Mouse (Mus musculus): ENCODE measurements at regions not wholly inside any gene's neighbourhood (a gene's known extent, or its start where the extent isn't known, plus 50 kb on each side); places are given as distances from the start of the nearest gene placed in this dataset.

- no peak for ATAC-seq (replicated peaks in 1 of 2; ENCODE audit: insufficient read depth in 1 of 2, low FRiP score in 2 of 2, low TSS enrichment in 1 of 2, low read depth in 1 of 2, poor library complexity in 2 of 2, severe bottlenecking in 2 of 2)
These were observed 156.5 kb upstream of the Krr1 start for GRCm38 (mm10) chr10:111815821-111816599.

DNA sequence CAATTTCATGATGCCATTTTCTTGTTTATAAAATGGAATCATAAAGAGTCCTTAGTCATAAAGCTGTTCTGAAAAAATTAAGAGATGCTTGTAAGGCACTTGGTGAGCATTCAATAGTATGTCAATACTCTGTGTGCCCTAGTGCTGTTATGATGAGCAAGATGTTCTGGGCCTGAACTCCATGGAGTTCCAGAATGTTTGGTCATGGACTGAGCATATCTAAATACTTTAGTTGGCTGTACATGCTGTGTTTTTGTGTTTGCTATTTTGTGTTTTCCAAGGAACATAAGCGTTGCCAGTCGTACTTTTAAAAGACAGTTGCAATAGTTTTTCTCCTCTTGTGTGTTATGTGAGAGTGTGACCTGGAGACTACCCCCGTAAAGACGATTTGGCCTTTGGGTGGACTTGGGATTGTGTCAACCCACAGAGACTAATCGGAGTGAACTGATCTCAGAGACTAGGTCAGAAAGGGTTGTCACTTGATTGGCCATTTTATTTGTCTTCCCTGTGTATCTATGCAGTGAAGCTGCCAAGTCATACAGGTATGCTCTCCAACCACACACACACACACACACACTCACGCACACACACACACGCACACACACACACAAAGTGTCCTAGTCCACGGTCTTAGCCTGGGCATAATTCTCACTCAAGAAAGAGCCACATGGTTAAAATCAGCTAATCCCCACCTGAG lies 152.6 kb upstream of the Krr1 start:
- no peak for ATAC-seq (replicated peaks in 1 of 2; ENCODE audit: insufficient read depth in 1 of 2, low FRiP score in 2 of 2, low TSS enrichment in 1 of 2, low read depth in 1 of 2, poor library complexity in 2 of 2, severe bottlenecking in 2 of 2)

DNA sequence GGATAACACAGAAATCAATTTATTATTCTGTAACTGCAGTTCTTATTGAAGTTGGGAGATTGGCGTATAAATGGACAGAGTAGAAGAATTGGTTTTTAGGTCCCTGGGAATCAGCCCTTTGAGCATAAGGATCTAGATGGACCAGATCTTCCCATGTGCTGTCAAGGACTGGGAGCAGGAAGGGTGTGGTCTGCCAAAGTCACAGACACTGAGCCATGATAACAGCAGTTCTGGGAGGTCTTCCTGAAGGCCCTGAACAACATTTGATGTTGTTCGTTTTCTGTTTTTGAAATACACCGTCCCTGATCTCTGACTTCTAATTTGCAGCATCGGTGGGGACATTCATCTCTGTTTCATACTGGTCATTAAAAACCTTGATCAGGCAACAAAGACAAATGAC lies 147.6 kb upstream of the Krr1 start:
- ATAC-seq (replicated peaks in 1 of 2; ENCODE audit: insufficient read depth in 1 of 2, low FRiP score in 2 of 2, low TSS enrichment in 1 of 2, low read depth in 1 of 2, poor library complexity in 2 of 2, severe bottlenecking in 2 of 2) = no peak

- no peak for ATAC-seq (replicated peaks in 1 of 2; ENCODE audit: insufficient read depth in 1 of 2, low FRiP score in 2 of 2, low TSS enrichment in 1 of 2, low read depth in 1 of 2, poor library complexity in 2 of 2, severe bottlenecking in 2 of 2)
These were observed 146.3 kb upstream of the Krr1 start for GRCm38 (mm10) chr10:111826033-111826754.

- no peak for ATAC-seq (replicated peaks in 1 of 2; ENCODE audit: insufficient read depth in 1 of 2, low FRiP score in 2 of 2, low TSS enrichment in 1 of 2, low read depth in 1 of 2, poor library complexity in 2 of 2, severe bottlenecking in 2 of 2)
These were observed 145.2 kb upstream of the Krr1 start for GRCm38 (mm10) chr10:111827246-111827645.

- no peak; a peak in 1 of 4 replicates for ATAC-seq (replicated peaks in 1 of 2; ENCODE audit: insufficient read depth in 1 of 2, low FRiP score in 2 of 2, low TSS enrichment in 1 of 2, low read depth in 1 of 2, poor library complexity in 2 of 2, severe bottlenecking in 2 of 2)
These were observed 144.5 kb upstream of the Krr1 start for GRCm38 (mm10) chr10:111827930-111828329.

DNA sequence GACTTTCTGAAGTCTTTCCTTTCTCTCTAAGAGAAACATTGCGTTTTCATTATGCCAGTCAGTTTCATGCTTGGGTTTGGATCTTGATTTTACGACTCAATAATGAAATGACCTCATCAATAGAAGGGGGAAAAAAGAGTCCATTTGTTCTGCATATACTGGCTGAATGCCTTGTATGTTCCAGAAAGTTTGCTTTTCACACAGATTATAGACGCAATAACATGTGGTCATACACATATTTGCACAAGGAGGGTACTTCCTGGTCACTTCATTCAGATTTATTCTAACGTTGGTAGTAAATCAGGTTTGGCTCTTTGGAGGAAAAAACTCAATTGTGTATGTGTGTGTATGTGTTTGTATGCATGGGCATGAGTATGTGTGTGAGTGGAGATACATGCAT lies 143.9 kb upstream of the Krr1 start:
- no peak for ATAC-seq (replicated peaks in 1 of 2; ENCODE audit: insufficient read depth in 1 of 2, low FRiP score in 2 of 2, low TSS enrichment in 1 of 2, low read depth in 1 of 2, poor library complexity in 2 of 2, severe bottlenecking in 2 of 2)

DNA sequence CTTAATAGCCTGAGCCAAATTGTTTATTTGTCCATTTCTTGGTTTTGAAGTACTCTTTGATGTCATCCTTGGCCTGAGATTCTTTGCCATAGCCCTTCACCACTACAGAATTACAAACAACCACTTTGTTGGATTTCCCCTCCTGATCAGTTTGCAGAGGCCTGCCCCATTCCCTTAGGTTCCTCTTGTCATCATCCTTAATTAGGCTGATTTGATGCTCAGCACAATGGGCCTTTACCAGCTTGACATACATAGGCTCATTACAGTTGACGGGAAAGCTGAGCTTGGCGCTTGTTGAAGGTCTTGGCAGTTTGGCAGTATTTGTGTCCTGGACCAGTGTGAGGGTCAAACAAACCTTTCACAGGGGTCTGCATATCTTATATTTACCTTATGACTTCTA lies 143.2 kb upstream of the Krr1 start:
- no peak for ATAC-seq (replicated peaks in 1 of 2; ENCODE audit: insufficient read depth in 1 of 2, low FRiP score in 2 of 2, low TSS enrichment in 1 of 2, low read depth in 1 of 2, poor library complexity in 2 of 2, severe bottlenecking in 2 of 2)

GRCm38 (mm10) chr10:111831105-111831504 lies 141.4 kb upstream of the Krr1 start:
- no peak for ATAC-seq (replicated peaks in 1 of 2; ENCODE audit: insufficient read depth in 1 of 2, low FRiP score in 2 of 2, low TSS enrichment in 1 of 2, low read depth in 1 of 2, poor library complexity in 2 of 2, severe bottlenecking in 2 of 2)

DNA sequence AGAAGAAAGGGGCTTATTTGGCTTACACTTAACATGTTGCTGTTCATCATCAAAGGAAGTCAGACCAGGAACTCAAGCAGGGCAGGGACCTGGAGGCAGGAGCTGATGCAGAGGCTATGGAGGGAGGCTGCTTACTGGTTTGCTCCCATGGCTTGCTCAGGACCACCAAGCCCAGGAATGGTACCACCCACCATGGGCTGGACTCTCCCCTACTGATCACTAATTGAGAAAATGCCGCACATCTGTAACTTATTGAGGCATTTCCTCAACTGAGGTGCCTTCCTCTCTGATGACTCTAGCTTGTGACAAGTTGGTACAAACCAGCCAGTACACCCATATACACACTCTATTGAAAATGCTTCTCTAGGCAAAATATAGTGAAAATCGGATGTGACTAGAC lies 138.9 kb upstream of the Krr1 start:
- ATAC-seq (replicated peaks in 1 of 2; ENCODE audit: insufficient read depth in 1 of 2, low FRiP score in 2 of 2, low TSS enrichment in 1 of 2, low read depth in 1 of 2, poor library complexity in 2 of 2, severe bottlenecking in 2 of 2) = no peak

DNA sequence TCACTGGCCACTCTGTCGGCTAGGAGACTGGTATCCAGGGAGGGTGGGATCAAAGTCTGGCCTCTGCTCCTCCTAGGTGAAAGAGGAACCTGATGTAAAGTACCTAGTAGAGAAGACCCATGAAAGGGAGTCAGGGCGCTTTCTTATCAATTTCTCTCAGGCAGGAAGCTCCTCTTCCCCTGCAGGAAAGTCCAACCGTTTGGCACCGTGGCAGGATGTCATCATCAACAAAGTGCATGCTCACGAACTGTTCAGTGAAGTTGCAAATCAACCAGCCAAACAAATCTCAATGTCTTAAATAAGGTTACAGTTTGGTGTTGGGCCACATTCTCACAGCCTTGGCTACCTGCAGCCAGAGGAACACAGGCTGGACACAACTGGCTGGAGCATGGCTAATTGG lies 138.2 kb upstream of the Krr1 start:
- ATAC-seq (replicated peaks in 1 of 2; ENCODE audit: insufficient read depth in 1 of 2, low FRiP score in 2 of 2, low TSS enrichment in 1 of 2, low read depth in 1 of 2, poor library complexity in 2 of 2, severe bottlenecking in 2 of 2) = peak; percentile 92 to 93

GRCm38 (mm10) chr10:111834925-111835823 lies 137.3 kb upstream of the Krr1 start:
- no peak for ATAC-seq (replicated peaks in 1 of 2; ENCODE audit: insufficient read depth in 1 of 2, low FRiP score in 2 of 2, low TSS enrichment in 1 of 2, low read depth in 1 of 2, poor library complexity in 2 of 2, severe bottlenecking in 2 of 2)

GRCm38 (mm10) chr10:111836191-111836590 lies 136.3 kb upstream of the Krr1 start:
- no peak for ATAC-seq (replicated peaks in 1 of 2; ENCODE audit: insufficient read depth in 1 of 2, low FRiP score in 2 of 2, low TSS enrichment in 1 of 2, low read depth in 1 of 2, poor library complexity in 2 of 2, severe bottlenecking in 2 of 2)

DNA sequence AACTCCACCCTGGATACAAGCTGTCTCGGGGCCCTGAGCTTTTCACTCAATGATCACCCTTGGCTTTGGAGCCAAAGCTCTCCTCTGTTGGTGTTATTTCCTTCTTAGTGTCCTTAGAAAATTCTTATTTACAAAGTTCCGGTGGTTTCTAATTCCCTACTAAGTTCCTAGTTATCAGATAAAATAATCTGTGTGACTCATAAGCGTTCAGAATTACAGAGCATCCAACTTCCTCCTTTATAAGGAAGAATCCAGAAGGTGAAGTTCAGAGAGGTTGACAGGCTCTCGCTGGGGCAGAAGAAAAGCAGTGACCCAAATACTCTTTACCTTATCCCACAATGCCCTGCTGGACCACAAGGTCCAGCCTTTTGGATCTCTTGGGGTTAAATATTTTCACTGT lies 135.7 kb upstream of the Krr1 start:
- ATAC-seq (replicated peaks in 1 of 2; ENCODE audit: insufficient read depth in 1 of 2, low FRiP score in 2 of 2, low TSS enrichment in 1 of 2, low read depth in 1 of 2, poor library complexity in 2 of 2, severe bottlenecking in 2 of 2) = no peak; a peak in 1 of 4 replicates

- no peak for ATAC-seq (replicated peaks in 1 of 2; ENCODE audit: insufficient read depth in 1 of 2, low FRiP score in 2 of 2, low TSS enrichment in 1 of 2, low read depth in 1 of 2, poor library complexity in 2 of 2, severe bottlenecking in 2 of 2)
These were observed 130.1 kb upstream of the Krr1 start for GRCm38 (mm10) chr10:111842321-111842775.

DNA sequence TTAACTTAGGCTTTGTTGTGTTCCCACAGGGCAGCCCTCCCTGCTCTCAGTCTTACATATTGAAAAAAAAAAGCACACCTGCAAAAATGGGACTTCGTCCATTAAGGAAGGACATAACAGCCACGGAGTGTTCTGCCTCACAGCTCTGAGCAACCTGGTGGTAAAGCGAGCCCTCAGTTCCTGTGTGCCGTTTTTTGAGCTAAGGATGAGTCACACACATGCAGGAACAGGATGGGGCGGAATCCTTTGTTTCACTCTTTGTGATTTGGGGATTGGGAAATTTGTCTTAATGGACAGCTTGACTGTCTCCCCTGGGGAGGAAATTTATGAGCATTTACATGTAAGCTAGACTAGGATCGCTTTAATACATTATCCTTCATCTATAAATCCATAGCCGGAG lies 129.6 kb upstream of the Krr1 start:
- no peak for ATAC-seq (replicated peaks in 1 of 2; ENCODE audit: insufficient read depth in 1 of 2, low FRiP score in 2 of 2, low TSS enrichment in 1 of 2, low read depth in 1 of 2, poor library complexity in 2 of 2, severe bottlenecking in 2 of 2)

DNA sequence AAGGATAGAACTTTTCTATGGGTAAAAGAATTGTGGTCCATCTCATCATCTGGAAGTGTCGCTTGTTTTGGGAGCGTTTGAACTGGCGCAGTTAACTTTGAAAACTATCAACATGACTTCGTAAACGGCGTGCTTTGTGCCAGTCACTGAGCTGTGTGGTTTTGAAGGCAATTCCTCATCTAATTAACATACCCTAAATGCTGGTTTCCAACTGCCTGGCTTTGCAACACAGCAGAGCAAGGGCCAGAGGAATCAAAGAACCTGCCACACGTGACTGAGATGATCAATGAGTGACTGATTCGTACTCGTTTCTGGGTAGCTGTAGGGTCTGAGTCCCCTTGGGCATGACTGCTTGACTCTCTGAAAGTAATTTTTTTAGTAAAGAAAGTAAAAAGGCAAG lies 129.2 kb upstream of the Krr1 start:
- ATAC-seq (replicated peaks in 1 of 2; ENCODE audit: insufficient read depth in 1 of 2, low FRiP score in 2 of 2, low TSS enrichment in 1 of 2, low read depth in 1 of 2, poor library complexity in 2 of 2, severe bottlenecking in 2 of 2) = no peak
